Mouse (Mus musculus) forebrain, embryonic 14.5 days (tissue): Measurements from ENCODE around the gene Khk. TPM values are rescaled to one million over a fixed set of nuclear protein-coding genes. Genes with fewer than 3 reads are reported as not detected.

Source experiments
- ATAC-seq: fragments of 200-750 bp; cut with Nextera tagmentation; 2 replicates; pipeline ENCODE4 v1.8.0; 2017; ENCODE audit warnings: mild to moderate bottlenecking, moderate library complexity
- DNase-seq: peaks from one replicate; pipeline ENCODE4 v3.0.0-alpha.2; 2015; ENCODE audit warnings: low spot score
- H3K27ac ChIP-seq: fragments of 300-500 bp; sonication (generic); 2 replicates; pipeline ENCODE4 v1.5.1; 2014; ENCODE audit warnings: low read depth, mild to moderate bottlenecking, control low read depth, low read length, moderate library complexity
- H3K27me3 ChIP-seq: fragments of 300-500 bp; sonication (generic); replicated peaks from 2 replicates; pipeline ENCODE4 v1.6.1; 2014; ENCODE audit warnings: low read length, control low read depth, mixed read lengths; ENCODE audit not compliant: control insufficient read depth, insufficient read depth
- H3K36me3 ChIP-seq: fragments of 300-500 bp; sonication (generic); 2 replicates; pipeline ENCODE4 v1.6.1; 2014; ENCODE audit warnings: low read length, control low read depth; ENCODE audit not compliant: control insufficient read depth, insufficient read depth
- H3K4me1 ChIP-seq: fragments of 300-500 bp; sonication (generic); 2 replicates; pipeline ENCODE4 v1.6.1; 2014; ENCODE audit warnings: antibody characterized with exemption, low read length, control low read depth; ENCODE audit not compliant: control insufficient read depth, insufficient read depth
- H3K4me2 ChIP-seq: fragments of 300-500 bp; sonication (generic); 2 replicates; pipeline ENCODE4 v1.6.1; 2014; ENCODE audit warnings: mild to moderate bottlenecking, control low read depth, low read length
- H3K4me3 ChIP-seq: fragments of 300-500 bp; sonication (generic); 2 replicates; pipeline ENCODE4 v1.5.1; 2014; ENCODE audit warnings: low read depth, low read length, control low read depth
- H3K9ac ChIP-seq: fragments of 300-500 bp; sonication (generic); 2 replicates; pipeline ENCODE4 v1.6.1; 2014; ENCODE audit warnings: mild to moderate bottlenecking, low read length, control low read depth, moderate library complexity
- H3K9me3 ChIP-seq: fragments of 300-500 bp; sonication (generic); replicated peaks from 2 replicates; pipeline ENCODE4 v1.6.1; 2016; ENCODE audit warnings: low read length, control low read depth, mixed read lengths; ENCODE audit not compliant: control insufficient read depth
- WGBS: fragments of 180-500 bp; shearing (Covaris S2); extraction: QIAGEN DNeasy Blood & Tissue Kit; methylation state at CpG from one replicate; pipeline ENCODE4 v1.1.7; 2014; 5-methylcytosine and 5-hydroxymethylcytosine counted together
- polyA plus RNA-seq: library from polyadenylated mRNA; unstranded; fragments of >200 nt; fragmentation: Nextera tagmentation; extraction: Ambion mirVana; gene quantifications from 2 replicates; pipeline ENCODE4 v1.2.1, GENCODE M21; 2014

The Khk gene
- polyA plus RNA-seq, 1 experiment from 2014 or later = 8.3 TPM

- Histone ChIP-seq H3K4me3 (no peak overlapping the region), H3K27ac (0 out of 2 replicates have a peak overlapping the region, but pooled peaks have one; percentile 11), H3K27me3 (no peaks in the 10 kb centered on the region), H3K36me3 (no peaks in the 10 kb centered on the region), H3K9me3 (no peaks in the 10 kb centered on the region), H3K4me2 (peak overlapping the region; percentile 31; the same call in 1 of the 2 replicates), H3K4me1 (peaks cover 17% of the 10 kb centered on the region), H3K9ac (no peak overlapping the region)
- peak; percentile 99 for DNase-seq
- whole genome bisulfite sequencing = under 1% methylated on average over 7 of the region's 7 CpGs
- peak; percentile 92 for ATAC-seq
Observed at GRCm38 (mm10) chr5:30915974-30916433, 5.2 kb upstream of the Khk start.

GRCm38 (mm10) chr5:30916841-30917240 is 4.4 kb upstream of the Khk start:
- Histone ChIP-seq H3K4me2 (no peak overlapping the region), H3K27me3 (no peaks in the 10 kb centered on the region), H3K9ac (no peak overlapping the region), H3K36me3 (no peaks in the 10 kb centered on the region), H3K4me1 (peaks cover 20% of the 10 kb centered on the region), H3K4me3 (no peak overlapping the region), H3K9me3 (no peaks in the 10 kb centered on the region), H3K27ac (no peak overlapping the region; the same call in 1 of the 2 replicates)
- DNase-seq (no peak), ATAC-seq (no peak)
- 92% methylated on average over 9 of the region's 9 CpGs for WGBS

GRCm38 (mm10) chr5:30917348-30917747 is 3.9 kb upstream of the Khk start:
- 89% methylated on average over 11 of the region's 11 CpGs for WGBS
- peaks cover 23% of the 10 kb centered on the region for H3K4me1 ChIP-seq
- no peak for ATAC-seq

GRCm38 (mm10) chr5:30917891-30918670 is 3.1 kb upstream of the Khk start:
- H3K4me3 ChIP-seq = no peak overlapping the region
- 84% methylated on average over 31 of the region's 31 CpGs for WGBS
- H3K27ac ChIP-seq = no peak overlapping the region
- no peak for DNase-seq
- no peaks in the 10 kb centered on the region for H3K36me3 ChIP-seq
- peak overlapping the region; percentile 8; the same call in 1 of the 2 replicates for H3K9ac ChIP-seq
- no peak for ATAC-seq
- peaks cover 16% of the 10 kb centered on the region for H3K4me1 ChIP-seq
- H3K9me3 ChIP-seq = no peaks in the 10 kb centered on the region
- H3K27me3 ChIP-seq = no peaks in the 10 kb centered on the region
- no peak overlapping the region for H3K4me2 ChIP-seq

More at GRCm38 (mm10) chr5:30917348-30917747, 3.9 kb upstream of the Khk start:
- Histone ChIP-seq H3K9me3 (no peaks in the 10 kb centered on the region), H3K27ac (no peak overlapping the region), H3K27me3 (no peaks in the 10 kb centered on the region), H3K4me2 (no peak overlapping the region), H3K4me3 (no peak overlapping the region), H3K36me3 (no peaks in the 10 kb centered on the region), H3K9ac (no peak overlapping the region)
- DNase-seq = no peak

DNA sequence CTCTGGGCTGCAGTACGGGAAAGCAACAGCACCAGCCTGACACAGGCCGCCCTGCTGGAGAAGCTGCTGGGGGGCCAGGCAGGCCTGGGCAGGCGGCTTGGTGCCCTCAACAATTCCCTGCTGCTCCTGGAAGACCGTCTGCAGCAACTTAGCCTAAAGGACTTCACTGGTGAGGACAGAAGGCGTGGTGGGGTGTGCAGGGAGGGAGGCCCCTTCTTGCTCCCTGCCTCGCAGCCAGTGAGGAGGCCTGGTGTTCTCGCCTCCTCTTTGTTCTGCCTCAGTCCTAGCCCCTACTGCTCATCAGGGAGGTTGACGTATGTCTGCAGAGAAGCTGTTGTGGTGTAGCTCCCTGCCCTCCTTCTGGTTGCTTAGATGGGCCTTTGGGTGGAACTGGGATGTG is 2.5 kb upstream of the Khk start:
- H3K9me3 ChIP-seq = no peaks in the 10 kb centered on the region
- DNase-seq = no peak
- H3K4me1 ChIP-seq = peaks cover 15% of the 10 kb centered on the region; the same call in 1 of the 2 replicates
- no peak overlapping the region for H3K27ac ChIP-seq
- H3K4me3 ChIP-seq = no peak overlapping the region
- no peak overlapping the region for H3K9ac ChIP-seq
- WGBS = 80% methylated on average over 8 of the region's 8 CpGs
- H3K27me3 ChIP-seq = no peaks in the 10 kb centered on the region
- H3K4me2 ChIP-seq = no peak overlapping the region
- no peaks in the 10 kb centered on the region for H3K36me3 ChIP-seq
- ATAC-seq = no peak

DNA sequence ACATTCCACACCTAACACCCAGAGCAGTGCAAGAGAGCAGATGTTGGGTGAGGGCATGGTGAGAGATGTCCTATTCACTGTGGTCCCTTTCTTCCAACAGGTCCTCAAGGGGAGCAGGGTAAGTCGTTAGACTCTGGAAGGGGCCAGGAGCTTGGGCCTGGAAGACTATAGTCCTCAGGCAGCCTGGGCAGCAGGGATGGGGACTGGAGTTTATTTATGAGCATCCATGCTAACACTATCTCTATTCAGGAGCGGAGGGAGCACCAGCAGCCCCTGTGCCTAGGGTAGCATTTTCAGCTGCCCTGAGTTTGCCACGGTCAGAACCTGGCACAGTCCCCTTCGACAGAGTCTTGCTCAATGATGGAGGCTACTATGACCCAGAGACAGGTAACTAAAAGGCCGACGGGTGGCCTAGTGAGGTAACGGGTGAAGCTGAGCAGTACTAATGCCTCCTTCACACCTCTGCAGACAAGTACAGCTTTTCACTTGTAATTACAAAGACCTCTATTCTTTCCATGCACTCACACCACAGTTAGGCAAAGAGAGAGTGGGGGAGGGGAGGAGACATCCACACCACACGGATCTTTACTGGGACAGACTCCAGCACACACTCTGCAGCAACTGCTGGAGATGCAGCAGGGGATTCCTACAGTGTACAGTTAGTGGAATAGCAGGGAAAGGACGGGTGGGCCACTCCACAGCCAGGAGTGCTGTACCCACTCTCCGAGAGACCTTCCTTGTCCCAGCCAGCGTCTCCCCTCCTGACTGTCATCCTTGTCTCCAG is 1.2 kb upstream of the Khk start:
- Histone ChIP-seq H3K4me1 (peaks cover 15% of the 10 kb centered on the region; the same call in 1 of the 2 replicates), H3K4me2 (no peak overlapping the region), H3K27ac (no peak overlapping the region), H3K36me3 (no peaks in the 10 kb centered on the region), H3K4me3 (no peak overlapping the region), H3K9me3 (no peaks in the 10 kb centered on the region), H3K9ac (no peak overlapping the region), H3K27me3 (no peaks in the 10 kb centered on the region)
- DNase-seq = no peak
- WGBS = 52% methylated on average over 11 of the region's 11 CpGs
- ATAC-seq = no peak

DNA sequence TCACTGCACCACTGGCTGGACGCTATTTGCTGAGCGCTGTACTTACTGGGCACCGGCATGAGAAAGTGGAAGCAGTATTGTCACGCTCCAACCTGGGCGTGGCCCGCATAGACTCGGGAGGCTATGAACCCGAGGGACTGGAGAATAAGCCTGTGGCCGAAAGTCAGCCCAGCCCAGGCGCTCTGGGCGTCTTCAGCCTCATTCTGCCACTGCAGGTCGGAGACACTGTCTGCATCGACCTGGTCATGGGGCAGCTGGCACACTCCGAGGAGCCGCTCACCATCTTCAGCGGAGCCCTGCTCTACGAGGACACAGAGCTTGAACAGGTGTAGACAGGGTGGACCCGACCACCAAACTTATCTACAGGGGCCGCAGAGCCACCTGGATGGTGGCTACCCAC is 610 bp upstream of the Khk start:
- H3K36me3 ChIP-seq = no peaks in the 10 kb centered on the region
- DNase-seq (no peak), ATAC-seq (no peak)
- H3K4me1 ChIP-seq = peaks cover 15% of the 10 kb centered on the region; the same call in 1 of the 2 replicates
- H3K4me3 ChIP-seq = 0 out of 2 replicates have a peak overlapping the region, but pooled peaks have one; percentile 5
- H3K9ac ChIP-seq = no peak overlapping the region
- H3K9me3 ChIP-seq = no peaks in the 10 kb centered on the region
- 63% methylated on average over 19 of the region's 19 CpGs for WGBS
- H3K27ac ChIP-seq = no peak overlapping the region
- H3K4me2 ChIP-seq = peak overlapping the region; percentile 80; the same call in 1 of the 2 replicates
- no peaks in the 10 kb centered on the region for H3K27me3 ChIP-seq

- DNase-seq (no peak), ATAC-seq (no peak)
- H3K27ac ChIP-seq = no peak overlapping the region
- WGBS = 74% methylated on average over 10 of the region's 10 CpGs
- no peak overlapping the region for H3K9ac ChIP-seq
- peak overlapping the region; percentile 80; the same call in 1 of the 2 replicates for H3K4me2 ChIP-seq
- H3K4me1 ChIP-seq = peaks cover 13% of the 10 kb centered on the region; the same call in 1 of the 2 replicates
- no peaks in the 10 kb centered on the region for H3K36me3 ChIP-seq
- H3K27me3 ChIP-seq = no peaks in the 10 kb centered on the region
- H3K9me3 ChIP-seq = no peaks in the 10 kb centered on the region
- H3K4me3 ChIP-seq = no peak overlapping the region
Observed at GRCm38 (mm10) chr5:30922581-30923041, 1.4 kb downstream of the Khk start.
